Mouse (Mus musculus) granulocyte monocyte progenitor cell, adult 5-6 weeks (primary cell): ENCODE measurements around the gene Vegfb. TPM values are rescaled to one million over a fixed set of nuclear protein-coding genes. Genes with fewer than 3 reads are reported as not detected.
"Not testable (repeated sequence)": the region's sequence is repeated elsewhere in the genome, so short reads cannot be mapped to it uniquely, and the experiment has no call there.

Experiments
- ATAC-seq: replicated peaks from 2 replicates; pipeline ENCODE4 v1.8.0; 2016; ENCODE audit warnings: mild to moderate bottlenecking, moderate TSS enrichment, inconsistent platforms; ENCODE audit not compliant: poor library complexity, severe bottlenecking
- total RNA-seq, 2 experiments: library from RNA; stranded (forward) in 1 of 2; stranded (reverse) in 1 of 2; fragments of 200-712, 200-1000 nt in 1 of 2; fragments of >200 nt in 1 of 2; fragmentation: Nextera tagmentation in 1 of 2; gene quantifications; 2 replicates each; pipeline ENCODE4 v1.2.3; 2014 to 2017

Gene Vegfb
- total RNA-seq, 2 experiments from 2014 or later = 7.4 to 35.2 TPM

- ATAC-seq = no peak
Observed at GRCm38 (mm10) chr19:6993011-6993770, 5.7 kb upstream of the Vegfb start.

GRCm38 (mm10) chr19:6992011-6992858 lies 4.8 kb upstream of the Vegfb start, which contains the start of gene Dnajc4:
Gene Dnajc4, minus strand, starts transcription at chr19:6992572.
- peak; percentile 89 for ATAC-seq

GRCm38 (mm10) chr19:6991166-6991565 lies 3.7 kb upstream of the Vegfb start:
- ATAC-seq = not testable (repeated sequence)

DNA sequence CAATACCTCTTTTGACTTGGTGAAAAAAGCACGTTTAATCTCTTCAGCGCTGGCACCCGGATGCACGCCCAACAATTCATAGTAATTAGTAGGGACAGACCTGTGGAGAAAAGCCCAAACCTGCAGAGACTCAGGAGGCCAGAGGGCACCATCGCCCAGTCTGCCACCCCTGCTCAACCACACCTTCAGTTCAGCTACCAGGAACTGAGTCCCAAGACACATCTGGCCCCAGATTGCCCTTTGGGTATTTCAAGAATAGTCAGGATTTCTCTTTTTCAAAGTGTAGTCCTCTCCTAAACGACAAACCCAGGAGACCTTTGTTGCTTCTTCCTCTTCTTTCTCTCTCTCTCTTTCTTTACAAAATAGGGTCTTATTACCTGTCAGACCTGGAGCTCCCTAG lies 3.3 kb upstream of the Vegfb start:
- no peak for ATAC-seq

- no peak for ATAC-seq
Observed at GRCm38 (mm10) chr19:6989251-6989650, 1.8 kb upstream of the Vegfb start.

- no peak for ATAC-seq
Observed at GRCm38 (mm10) chr19:6987904-6988285, 444 bp upstream of the Vegfb start.

GRCm38 (mm10) chr19:6985951-6986708 lies 1.3 kb downstream of the Vegfb start:
- no peak for ATAC-seq

GRCm38 (mm10) chr19:6985300-6985699 lies 2.2 kb downstream of the Vegfb start:
- ATAC-seq = no peak

GRCm38 (mm10) chr19:6983621-6984020 lies 3.8 kb downstream of the Vegfb start:
- no peak for ATAC-seq

- no peak for ATAC-seq
Observed at GRCm38 (mm10) chr19:6981465-6981864, 6.0 kb downstream of the Vegfb start.

DNA sequence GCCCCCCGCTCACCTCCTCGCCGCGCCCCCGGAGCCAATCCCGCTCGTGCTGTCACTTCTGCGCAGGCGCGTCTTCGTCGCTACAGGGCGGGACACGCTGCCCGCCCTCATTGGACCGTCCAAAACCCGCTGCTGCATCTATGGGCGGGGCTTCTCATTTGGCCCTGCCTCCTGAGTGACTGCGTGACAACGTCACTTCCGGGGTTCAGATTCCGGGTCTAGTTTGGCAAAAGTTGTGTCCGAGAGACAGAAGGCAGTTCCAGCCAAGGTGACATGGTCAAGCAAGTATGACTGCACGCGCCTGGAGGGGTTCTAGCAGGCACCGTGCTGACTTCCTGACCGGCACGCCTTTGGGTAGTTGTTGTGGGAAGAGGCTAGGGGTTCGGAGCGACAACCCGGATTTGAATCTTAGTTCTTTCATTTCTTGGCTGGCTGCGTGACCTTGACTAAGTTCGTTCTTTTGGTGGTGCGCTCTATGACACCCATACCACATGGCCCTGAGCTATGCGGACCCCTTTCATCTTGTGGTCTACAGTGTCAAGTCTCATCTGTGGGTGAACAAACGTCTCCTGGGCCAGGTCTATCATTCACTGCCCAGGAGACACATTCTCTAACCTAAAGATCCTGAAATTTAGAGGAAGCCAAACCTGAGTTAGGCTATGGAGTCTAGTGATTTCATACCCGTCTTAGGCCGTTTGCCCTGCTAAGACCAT lies 6.9 kb downstream of the Vegfb start, which contains the start of gene Fkbp2:
Gene Fkbp2 (minus strand): TSS at position 121 of the 713 bp plus-strand sequence.
- ATAC-seq = peak; percentile 49

DNA sequence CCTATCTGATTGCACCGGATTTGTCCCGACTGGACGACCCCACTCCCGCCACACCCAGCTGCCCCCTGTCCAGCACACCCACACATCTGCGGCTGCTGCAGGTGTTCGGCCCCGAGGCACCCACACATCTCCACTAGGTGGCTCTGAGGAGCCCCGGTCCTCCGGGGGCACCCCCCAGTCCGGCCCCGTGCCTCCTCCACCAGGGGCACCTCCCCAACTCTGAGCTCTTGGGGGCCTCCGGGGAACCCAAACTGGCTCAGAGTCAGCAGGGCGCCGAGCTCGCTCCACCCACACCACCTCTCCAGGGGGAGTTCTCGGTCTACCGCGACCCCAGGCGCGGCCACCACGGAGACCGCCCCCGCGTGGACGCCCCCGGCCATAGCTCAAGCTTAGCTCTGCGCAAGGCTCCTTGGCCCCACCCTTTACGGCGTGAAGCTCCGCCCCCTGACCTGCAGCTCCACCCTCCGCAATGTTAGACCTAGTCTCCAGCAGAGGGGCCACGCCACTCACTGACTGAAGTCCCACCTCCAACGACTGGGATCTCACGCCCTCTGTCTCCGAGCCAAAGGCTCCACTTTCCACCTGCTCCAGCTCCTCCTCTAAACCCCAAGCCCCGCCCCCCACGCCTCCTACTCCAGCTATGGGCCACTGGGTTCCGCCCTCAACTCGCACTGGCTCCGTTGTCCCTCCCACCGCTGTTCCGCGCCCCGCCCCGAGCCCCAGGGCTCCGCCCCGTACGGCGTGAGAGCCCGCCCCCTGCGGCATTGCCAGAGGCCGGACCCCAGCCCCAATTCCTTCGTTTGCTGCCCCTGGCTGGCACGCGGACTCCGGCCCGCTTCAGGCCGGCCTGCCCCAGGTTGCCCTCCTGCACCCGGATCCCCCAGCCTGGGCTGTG lies 7.7 kb downstream of the Vegfb start:
- peak; percentile 77 for ATAC-seq

- ATAC-seq = no peak
Observed at GRCm38 (mm10) chr19:6979001-6979479, 8.4 kb downstream of the Vegfb start.

GRCm38 (mm10) chr19:6978639-6978974 lies 8.8 kb downstream of the Vegfb start:
- ATAC-seq = no peak

DNA sequence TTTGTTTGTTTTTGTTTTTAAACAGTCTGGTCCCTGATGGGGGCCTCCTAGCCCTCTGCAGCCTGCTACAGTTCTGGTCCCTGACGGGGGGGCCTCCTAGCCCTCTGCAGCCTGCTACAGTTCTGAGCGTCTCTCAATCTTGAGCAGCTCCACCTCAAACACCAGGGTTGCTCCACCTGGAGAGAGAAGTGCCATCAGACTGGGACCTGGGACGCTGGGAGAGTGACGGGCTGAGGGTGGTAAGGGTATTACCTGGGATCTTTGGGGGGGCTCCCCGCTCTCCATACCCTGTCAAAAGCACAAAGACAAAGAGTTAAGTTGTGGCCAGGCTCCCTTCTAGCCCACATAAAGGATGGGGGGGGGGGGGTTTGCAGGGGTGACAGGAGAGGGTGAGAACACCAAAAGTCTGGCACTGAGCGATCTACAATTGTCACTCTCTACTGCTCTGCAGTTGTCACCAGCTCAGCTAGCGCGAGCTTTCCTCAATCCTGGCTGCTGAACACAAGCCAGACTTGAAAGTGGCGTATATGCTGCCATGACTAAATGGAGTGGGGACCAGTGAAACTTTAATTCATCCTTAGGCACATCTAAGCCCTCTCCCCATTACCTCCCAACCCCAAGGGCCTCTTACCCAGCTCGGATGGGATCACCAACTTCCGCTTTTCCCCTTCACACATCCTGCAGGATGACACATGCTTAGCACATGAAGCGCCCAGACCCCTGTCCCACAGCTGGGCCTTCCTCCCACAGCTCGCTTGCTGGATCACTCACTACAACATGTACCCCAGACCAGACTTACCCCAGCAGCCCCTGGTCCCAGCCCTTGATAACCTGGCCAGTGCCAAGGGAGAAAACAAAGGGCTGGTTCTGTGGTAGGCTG lies 9.5 kb downstream of the Vegfb start:
- ATAC-seq = no peak

DNA sequence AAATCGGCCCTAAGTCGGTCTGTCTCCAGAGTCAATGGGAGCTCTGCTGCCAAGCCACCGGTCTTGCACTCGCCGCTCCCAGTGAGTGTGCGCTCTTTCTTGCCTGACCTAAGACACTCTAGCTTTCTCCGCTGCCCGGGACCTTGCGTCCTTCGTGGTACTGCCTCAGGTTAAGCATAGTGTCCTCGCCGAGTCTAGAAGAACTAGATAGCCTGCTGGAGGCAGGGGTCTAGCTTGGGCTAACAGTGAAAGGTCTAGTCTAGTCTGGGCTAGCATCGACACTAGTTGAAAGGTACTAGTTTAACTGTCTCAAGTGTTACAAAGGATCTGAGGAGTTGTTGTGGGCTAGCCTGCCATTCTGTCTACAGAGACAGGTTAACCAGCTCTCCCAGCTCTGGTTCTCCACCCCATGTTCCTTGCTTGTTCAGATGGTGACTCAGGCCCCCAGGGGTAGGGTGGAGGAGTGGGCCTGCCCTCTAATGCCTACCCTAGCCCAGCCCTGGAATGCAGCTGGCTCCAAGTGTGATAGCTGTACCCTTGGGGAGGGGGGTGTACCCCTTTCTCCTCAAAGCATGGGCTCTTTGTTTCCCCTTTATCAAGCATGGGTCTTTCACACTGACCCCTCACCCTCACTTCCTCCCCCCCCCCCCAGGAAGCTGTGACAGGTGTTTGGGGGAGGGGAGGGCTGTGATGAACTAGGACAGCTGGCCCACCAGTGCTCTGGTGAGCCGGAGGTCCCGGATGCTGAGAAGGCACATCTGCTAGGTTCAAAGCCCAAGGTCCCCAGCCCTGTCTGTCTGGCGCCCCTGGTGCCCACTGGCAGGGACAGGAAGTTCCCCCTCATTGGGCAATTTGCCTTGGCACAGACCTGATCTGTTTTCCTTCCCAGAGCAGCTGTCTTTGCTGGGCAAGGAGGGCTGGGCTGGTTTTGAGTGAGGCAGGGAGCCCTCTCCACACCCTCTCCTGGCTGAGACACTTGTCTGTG lies 11.6 kb downstream of the Vegfb start, which contains the start of gene Plcb3:
Gene Plcb3 (minus strand): TSS at position 934 of the 985 bp plus-strand sequence.
- ATAC-seq = peak; percentile 18
